Mouse (Mus musculus): ENCODE measurements around the gene Nfix.
A peak's percentile ranks its signal among the peaks of the same experiment; 100 is the strongest.

Nfix gene

DNA sequence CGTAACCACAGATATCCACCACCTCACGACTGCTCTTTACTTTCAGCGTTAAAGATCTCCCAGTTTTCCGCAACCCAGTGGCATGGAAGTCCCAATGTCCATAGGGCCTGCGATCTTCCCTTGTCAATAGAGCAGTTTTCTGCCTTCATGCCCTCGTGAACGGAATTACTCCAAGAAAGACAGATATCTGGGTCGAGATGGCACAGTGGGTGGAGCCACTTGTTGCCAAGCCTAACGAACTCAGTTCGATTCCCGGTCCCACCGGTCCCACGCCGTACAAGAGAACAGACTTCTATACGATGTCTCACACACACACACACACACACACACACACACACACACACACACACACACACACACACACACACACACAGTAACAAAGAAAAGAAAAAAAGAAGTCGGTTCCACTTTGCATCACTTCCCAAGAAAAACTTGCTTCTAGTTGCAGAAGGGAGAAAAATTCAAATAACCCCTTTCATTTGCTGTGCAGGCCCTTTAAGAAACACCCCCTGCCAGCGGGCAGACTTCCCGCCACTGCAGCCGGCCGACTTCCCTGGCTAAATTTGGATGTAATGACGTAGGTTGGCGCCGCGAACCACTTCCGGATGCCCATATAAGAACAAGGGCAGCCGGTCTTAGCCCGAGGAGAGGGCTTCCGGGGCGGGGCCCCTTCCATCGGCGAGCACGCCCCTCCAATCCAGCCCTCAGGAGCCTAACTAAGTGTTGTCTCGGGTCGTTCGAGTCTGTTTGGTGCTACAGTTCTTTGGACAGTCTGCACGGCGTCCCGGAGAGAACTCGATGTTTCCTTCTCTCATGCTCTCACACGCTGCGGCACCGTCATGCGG is 136.4 kb downstream of the Nfix start:
- peak; percentile 98 to 99 for DNase-seq

- peak; percentile 97 for DNase-seq
Measured at GRCm38 (mm10) chr8:84662581-84663065, 137.5 kb downstream of the Nfix start, which contains the start of gene Ier2. TSS of gene Ier2 (minus strand) at chr8:84662852.

DNA sequence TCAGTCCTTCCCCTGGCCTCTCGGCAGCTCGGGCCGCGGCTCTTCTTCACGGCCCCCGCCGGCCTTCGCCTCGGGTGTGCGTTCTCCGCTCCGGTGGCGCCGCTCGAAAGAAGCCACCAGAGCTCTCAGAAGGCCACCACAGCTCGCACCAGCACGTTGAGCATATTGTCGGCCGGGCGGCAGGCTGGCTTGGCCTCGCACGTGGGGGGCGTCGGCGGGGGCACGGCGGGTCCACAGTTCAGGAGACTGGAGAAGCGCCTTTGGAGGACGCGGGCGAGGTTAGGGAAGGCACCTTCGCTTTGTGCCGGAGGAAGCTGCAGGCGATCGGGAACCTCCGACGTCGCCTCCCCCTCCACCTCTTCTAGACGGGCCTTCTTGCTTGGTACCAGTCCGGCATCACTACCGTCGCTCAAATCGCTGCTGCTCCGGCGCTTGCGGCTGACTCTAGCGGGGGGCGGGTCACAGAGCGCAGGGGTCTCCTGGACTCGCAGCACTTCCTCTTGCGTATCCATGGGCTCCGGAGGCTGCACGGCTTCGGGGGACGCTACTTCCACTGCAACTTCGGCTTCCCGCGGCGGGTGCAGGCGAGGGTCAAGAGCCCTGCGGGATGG is 138.1 kb downstream of the Nfix start:
- peak; percentile 74 to 78 for DNase-seq

GRCm38 (mm10) chr8:84661458-84661871 is 138.7 kb downstream of the Nfix start:
- peak; percentile 72 for DNase-seq

- peak; percentile 65 to 70 for DNase-seq
Measured at GRCm38 (mm10) chr8:84660819-84661457, 139.2 kb downstream of the Nfix start.

GRCm38 (mm10) chr8:84659936-84660818 is 140.0 kb downstream of the Nfix start:
- DNase-seq, result peak; percentile 37 to 41

DNA sequence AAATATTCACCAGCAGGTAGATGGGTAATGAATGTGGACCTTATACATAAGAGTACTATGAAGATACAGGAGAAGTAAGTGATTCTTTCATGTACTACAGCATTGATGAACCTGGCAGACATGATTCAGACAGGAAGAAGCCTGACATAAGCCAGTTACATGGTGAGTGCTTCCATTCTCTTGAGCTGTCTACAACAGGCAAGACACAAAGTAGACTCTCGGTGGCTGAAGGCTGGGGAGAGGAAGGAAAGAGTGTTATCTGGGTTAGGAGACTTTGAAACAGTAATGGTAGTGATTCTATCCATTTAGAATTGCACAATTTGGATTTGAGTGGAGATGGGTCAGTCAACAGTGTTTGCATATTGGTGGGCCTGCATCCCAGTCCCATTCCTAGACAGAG is 141.2 kb downstream of the Nfix start:
- no peak for DNase-seq

DNA sequence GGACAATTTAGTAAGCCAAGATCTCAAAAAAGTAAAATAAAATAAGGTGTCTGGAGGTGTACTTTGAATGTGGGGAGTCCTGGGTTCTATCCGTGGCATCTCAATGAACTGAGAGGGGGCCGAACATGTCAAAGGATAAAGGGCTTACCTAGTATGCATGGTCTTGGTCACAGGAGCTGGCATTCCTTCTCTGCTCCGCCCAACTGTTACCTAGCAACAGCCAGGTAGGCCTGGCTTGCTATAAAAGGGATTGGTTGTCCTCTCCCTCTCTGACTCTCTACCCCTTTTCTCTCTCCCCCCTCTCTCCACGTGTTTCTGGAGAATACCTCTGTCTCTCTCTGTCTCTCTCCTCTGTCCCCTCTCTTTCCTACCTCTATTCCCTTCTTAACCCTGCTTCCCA is 142.5 kb downstream of the Nfix start:
- no peak for DNase-seq

- no peak for DNase-seq
Measured at GRCm38 (mm10) chr8:84657203-84657602, 142.9 kb downstream of the Nfix start.

DNA sequence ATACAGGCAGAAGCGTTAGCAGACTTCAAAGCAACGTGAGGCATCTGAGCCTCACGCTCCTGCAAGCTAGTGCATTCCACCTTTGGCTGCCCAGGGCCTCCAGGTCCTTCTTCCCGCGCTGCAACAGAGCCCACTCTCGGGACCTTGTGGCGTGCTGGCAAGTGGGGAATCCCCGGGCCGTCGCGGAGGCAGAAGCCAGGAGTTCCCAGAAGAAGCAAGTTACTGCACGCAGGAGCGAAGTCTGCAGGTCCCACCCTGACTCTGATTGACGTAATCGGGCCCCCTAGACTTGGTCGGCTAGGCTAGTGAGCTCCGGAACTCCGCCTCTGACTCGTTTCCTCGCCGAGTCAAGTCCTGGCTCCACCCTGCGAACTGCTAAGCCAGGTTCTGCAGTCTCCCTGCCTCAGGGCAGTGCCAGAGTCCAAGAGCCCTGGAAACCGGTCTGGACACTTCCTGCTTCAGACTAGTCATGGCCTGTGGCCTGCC is 143.5 kb downstream of the Nfix start:
- peak; percentile 63 to 66 for DNase-seq

- DNase-seq, result peak; percentile 42 to 54
Measured at GRCm38 (mm10) chr8:84656191-84656525, 144.0 kb downstream of the Nfix start.

DNA sequence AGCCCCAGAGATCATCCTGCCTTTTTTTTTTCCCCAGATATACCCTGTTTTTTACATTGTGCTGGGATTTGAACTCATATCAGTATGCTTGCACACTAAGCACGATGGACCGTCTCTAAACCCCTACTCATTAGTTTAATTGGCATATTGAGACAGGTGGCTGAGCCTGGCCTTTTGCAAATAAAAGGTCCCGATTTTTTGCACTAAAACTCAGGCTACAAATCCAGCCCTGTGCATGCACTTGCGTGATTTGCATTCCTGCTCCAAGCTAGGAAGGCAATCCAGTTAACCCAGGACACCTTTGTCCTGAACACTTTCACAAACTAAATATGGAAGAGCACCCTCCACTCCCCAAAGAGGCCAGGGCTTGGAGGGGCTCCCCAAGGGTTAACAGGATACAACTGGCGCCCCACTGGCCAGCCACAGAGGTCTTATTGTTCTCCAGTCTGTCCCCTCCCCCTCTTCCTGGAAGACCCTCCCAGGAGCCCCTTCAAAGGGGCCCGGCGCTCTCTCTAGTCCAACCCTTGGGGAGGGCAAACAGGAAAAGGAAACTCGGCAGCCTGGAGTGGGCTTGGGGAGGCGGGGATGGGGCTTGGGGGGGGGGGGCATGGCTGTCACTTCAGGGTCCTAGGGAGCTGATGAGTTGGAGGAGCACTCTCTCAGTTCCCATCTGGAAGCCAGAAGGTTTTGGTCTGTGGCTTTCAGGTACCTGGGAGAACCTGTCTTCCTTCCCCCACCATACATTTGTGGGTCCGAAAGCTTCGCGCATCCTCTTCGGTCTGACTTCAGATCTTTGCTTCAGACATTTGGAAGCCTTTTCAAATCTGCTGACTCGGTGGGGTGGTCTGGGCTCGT is 144.6 kb downstream of the Nfix start:
- no peak for DNase-seq

- no peak for DNase-seq
Measured at GRCm38 (mm10) chr8:84654597-84654996, 145.5 kb downstream of the Nfix start.

- no peak for DNase-seq
Measured at GRCm38 (mm10) chr8:84653092-84653631, 147.0 kb downstream of the Nfix start.

DNA sequence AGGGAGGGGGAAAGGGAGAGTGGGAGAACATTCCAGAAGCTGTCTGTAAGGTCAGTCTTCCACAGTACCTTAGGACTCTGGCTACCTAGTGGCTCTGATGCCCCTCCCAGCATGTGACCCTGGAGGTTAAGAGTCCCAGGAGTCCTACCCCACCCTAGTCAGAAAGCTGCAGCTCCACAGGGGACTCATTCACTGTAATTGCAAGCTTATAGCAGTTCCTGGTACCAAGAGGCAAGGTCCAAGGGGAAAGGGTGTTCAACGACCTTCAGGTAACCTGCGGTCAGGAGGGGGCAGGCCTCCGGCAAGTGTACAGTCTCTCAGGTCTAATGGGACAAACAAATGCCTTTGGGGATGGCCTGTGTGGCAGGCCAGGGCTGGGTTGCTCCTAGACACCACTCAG is 149.9 kb downstream of the Nfix start:
- DNase-seq, result no peak
